Mouse (Mus musculus): ENCODE results near the gene Ttc7b.

Ttc7b gene

GRCm38 (mm10) chr12:100489799-100490198 is 30.8 kb downstream of the Ttc7b start:
- DNase-seq (ENCODE audit: low read depth in 2 of 2, low spot score in 2 of 2), result no peak

GRCm38 (mm10) chr12:100488368-100488767 is 32.3 kb downstream of the Ttc7b start:
- no peak for DNase-seq (ENCODE audit: low read depth in 2 of 2, low spot score in 2 of 2)

- no peak for DNase-seq (ENCODE audit: low read depth in 2 of 2, low spot score in 2 of 2)
Observed at GRCm38 (mm10) chr12:100486232-100486631, 34.4 kb downstream of the Ttc7b start.

- no peak for DNase-seq (ENCODE audit: low read depth in 2 of 2, low spot score in 2 of 2)
Observed at GRCm38 (mm10) chr12:100483054-100483453, 37.6 kb downstream of the Ttc7b start.

GRCm38 (mm10) chr12:100482255-100482654 is 38.4 kb downstream of the Ttc7b start:
- DNase-seq (ENCODE audit: low read depth in 2 of 2, low spot score in 2 of 2), result no peak

- no peak for DNase-seq (ENCODE audit: low read depth in 2 of 2, low spot score in 2 of 2)
Observed at GRCm38 (mm10) chr12:100481443-100482026, 39.1 kb downstream of the Ttc7b start.

- no peak for DNase-seq (ENCODE audit: low read depth in 2 of 2, low spot score in 2 of 2)
Observed at GRCm38 (mm10) chr12:100480642-100481442, 39.8 kb downstream of the Ttc7b start.

- peak; percentile 65 to 76 for DNase-seq (ENCODE audit: low read depth in 2 of 2, low spot score in 2 of 2)
Observed at GRCm38 (mm10) chr12:100479892-100480621, 40.6 kb downstream of the Ttc7b start.

- no peak for DNase-seq (ENCODE audit: low read depth in 2 of 2, low spot score in 2 of 2)
Observed at GRCm38 (mm10) chr12:100479270-100479869, 41.3 kb downstream of the Ttc7b start.

GRCm38 (mm10) chr12:100478615-100479014 is 42.0 kb downstream of the Ttc7b start:
- DNase-seq (ENCODE audit: low read depth in 2 of 2, low spot score in 2 of 2), result no peak

GRCm38 (mm10) chr12:100478151-100478550 is 42.5 kb downstream of the Ttc7b start:
- DNase-seq (ENCODE audit: low read depth in 2 of 2, low spot score in 2 of 2), result no peak

GRCm38 (mm10) chr12:100477474-100477873 is 43.2 kb downstream of the Ttc7b start:
- no peak for DNase-seq (ENCODE audit: low read depth in 2 of 2, low spot score in 2 of 2)

GRCm38 (mm10) chr12:100476351-100476750 is 44.3 kb downstream of the Ttc7b start:
- no peak for DNase-seq (ENCODE audit: low read depth in 2 of 2, low spot score in 2 of 2)

- DNase-seq (ENCODE audit: low read depth in 2 of 2, low spot score in 2 of 2), result no peak
Observed at GRCm38 (mm10) chr12:100475489-100475888, 45.1 kb downstream of the Ttc7b start.

- DNase-seq (ENCODE audit: low read depth in 2 of 2, low spot score in 2 of 2), result no peak
Observed at GRCm38 (mm10) chr12:100474661-100475321, 45.8 kb downstream of the Ttc7b start.

GRCm38 (mm10) chr12:100470295-100470694 is 50.3 kb downstream of the Ttc7b start:
- no peak for DNase-seq (ENCODE audit: low read depth in 2 of 2, low spot score in 2 of 2)

GRCm38 (mm10) chr12:100469503-100470293 is 50.9 kb downstream of the Ttc7b start:
- no peak for DNase-seq (ENCODE audit: low read depth in 2 of 2, low spot score in 2 of 2)

- DNase-seq (ENCODE audit: low read depth in 2 of 2, low spot score in 2 of 2), result no peak
Observed at GRCm38 (mm10) chr12:100465101-100465715, 55.4 kb downstream of the Ttc7b start.

GRCm38 (mm10) chr12:100457701-100458100 is 62.9 kb downstream of the Ttc7b start:
- DNase-seq (ENCODE audit: low read depth in 2 of 2, low spot score in 2 of 2), result no peak
